Mouse (Mus musculus): ENCODE measurements around the gene Gpank1. TPM values are rescaled to one million over a fixed set of nuclear protein-coding genes. Genes with fewer than 3 reads are reported as not detected.

Gene Gpank1
- polyA plus RNA-seq, 1 experiment = 20.9 TPM

DNA sequence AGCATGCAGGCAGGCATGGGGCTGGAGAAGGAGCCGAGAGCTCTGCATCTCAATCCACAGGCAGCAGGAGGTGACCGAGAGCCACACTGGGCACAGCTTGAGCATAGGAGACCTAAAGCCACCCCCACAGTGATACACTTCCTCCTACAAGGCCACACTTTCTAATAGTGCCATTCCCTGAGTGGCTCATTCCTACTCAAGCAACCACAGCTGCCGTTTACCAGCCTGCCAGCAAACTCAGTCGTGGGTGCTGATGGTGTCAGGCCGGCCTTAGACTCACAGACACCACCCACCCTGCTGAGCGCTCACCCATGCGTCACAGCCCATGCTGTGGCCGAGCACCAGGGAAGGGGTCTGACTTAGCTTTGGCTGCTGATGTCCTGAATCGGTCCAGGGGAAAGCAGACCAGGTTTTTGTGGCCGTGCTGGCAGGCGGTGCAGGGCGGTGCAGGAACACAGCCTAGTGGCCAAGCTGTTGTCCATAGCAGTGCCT is 24.0 kb upstream of the Gpank1 start:
- DNase-seq (ENCODE audit: low read depth in 1 of 2, low spot score in 2 of 2) = no peak
- no peak overlapping the region for H3K27ac ChIP-seq (ENCODE audit: insufficient read depth, low read length)
- WGBS = 92% methylated on average over 12 of the region's 12 CpGs
- no peaks in the 10 kb centered on the region for H3K27me3 ChIP-seq (ENCODE audit: control insufficient read depth, insufficient read depth, low read length)
- H3K4me1 ChIP-seq (ENCODE audit: control insufficient read depth, insufficient read depth, insufficient read length) = no peaks in the 10 kb centered on the region
- TF ChIP-seq POLR2A (IDR thresholded peaks at IDR 0.05; ENCODE audit: low read depth, low read length) (no peak), CTCF (IDR thresholded peaks at IDR 0.05; ENCODE audit: extremely low read depth, insufficient read depth, insufficient read length, insufficient replicate concordance) (no peak)
- no peak overlapping the region for H3K4me3 ChIP-seq (ENCODE audit: extremely low read depth, insufficient read depth, insufficient read length)
- H3K36me3 ChIP-seq (ENCODE audit: control insufficient read depth, insufficient read depth, low read length) = peaks cover 51% of the 10 kb centered on the region

- TF ChIP-seq POLR2A (IDR thresholded peaks at IDR 0.05; ENCODE audit: low read depth, low read length) = no peak
- no peak for TF ChIP-seq CTCF (IDR thresholded peaks at IDR 0.05; ENCODE audit: extremely low read depth, insufficient read depth, insufficient read length, insufficient replicate concordance)
- DNase-seq (ENCODE audit: low read depth in 1 of 2, low spot score in 2 of 2) = no peak
- H3K36me3 ChIP-seq (ENCODE audit: control insufficient read depth, insufficient read depth, low read length) = peaks cover 47% of the 10 kb centered on the region
- WGBS = 88% methylated on average over 10 of the region's 10 CpGs
- no peaks in the 10 kb centered on the region for H3K27me3 ChIP-seq (ENCODE audit: control insufficient read depth, insufficient read depth, low read length)
- H3K27ac ChIP-seq (ENCODE audit: insufficient read depth, low read length) = no peak overlapping the region
- H3K4me1 ChIP-seq (ENCODE audit: control insufficient read depth, insufficient read depth, insufficient read length) = no peaks in the 10 kb centered on the region
- H3K4me3 ChIP-seq (ENCODE audit: extremely low read depth, insufficient read depth, insufficient read length) = no peak overlapping the region
These were observed 21.0 kb upstream of the Gpank1 start for GRCm38 (mm10) chr17:35100196-35100765.

DNA sequence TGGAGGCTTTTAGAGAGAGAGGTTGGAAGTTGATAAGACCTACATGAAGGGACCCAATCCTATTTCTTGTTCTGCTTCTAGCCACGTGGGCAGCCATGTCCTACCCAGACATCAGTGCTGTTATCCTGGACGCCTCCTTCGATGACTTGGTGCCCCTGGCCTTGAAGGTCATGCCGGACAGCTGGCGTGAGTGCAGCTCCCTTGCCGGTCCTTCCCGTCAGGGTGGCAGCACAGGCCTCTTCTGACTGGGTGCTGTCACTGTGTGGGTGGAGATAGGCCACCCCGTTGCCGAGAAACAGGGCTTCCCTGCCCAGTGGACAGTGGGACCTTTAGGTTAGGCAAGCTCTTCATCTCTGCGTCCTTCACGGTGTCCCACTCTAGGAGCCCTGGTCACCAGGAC is 20.1 kb upstream of the Gpank1 start:
- DNase-seq (ENCODE audit: low read depth in 1 of 2, low spot score in 2 of 2) = no peak
- WGBS = 94% methylated on average over 11 of the region's 11 CpGs
- no peak overlapping the region for H3K27ac ChIP-seq (ENCODE audit: insufficient read depth, low read length)
- TF ChIP-seq CTCF (IDR thresholded peaks at IDR 0.05; ENCODE audit: extremely low read depth, insufficient read depth, insufficient read length, insufficient replicate concordance) (no peak), POLR2A (IDR thresholded peaks at IDR 0.05; ENCODE audit: low read depth, low read length) (no peak)
- H3K27me3 ChIP-seq (ENCODE audit: control insufficient read depth, insufficient read depth, low read length) = no peaks in the 10 kb centered on the region
- H3K4me1 ChIP-seq (ENCODE audit: control insufficient read depth, insufficient read depth, insufficient read length) = no peaks in the 10 kb centered on the region
- H3K4me3 ChIP-seq (ENCODE audit: extremely low read depth, insufficient read depth, insufficient read length) = no peak overlapping the region
- peaks cover 46% of the 10 kb centered on the region for H3K36me3 ChIP-seq (ENCODE audit: control insufficient read depth, insufficient read depth, low read length)

GRCm38 (mm10) chr17:35102299-35102698 is 19.0 kb upstream of the Gpank1 start:
- TF ChIP-seq CTCF (IDR thresholded peaks at IDR 0.05; ENCODE audit: extremely low read depth, insufficient read depth, insufficient read length, insufficient replicate concordance) (no peak), POLR2A (IDR thresholded peaks at IDR 0.05; ENCODE audit: low read depth, low read length) (no peak)
- no peaks in the 10 kb centered on the region for H3K4me1 ChIP-seq (ENCODE audit: control insufficient read depth, insufficient read depth, insufficient read length)
- peaks cover 36% of the 10 kb centered on the region for H3K36me3 ChIP-seq (ENCODE audit: control insufficient read depth, insufficient read depth, low read length)
- H3K4me3 ChIP-seq (ENCODE audit: extremely low read depth, insufficient read depth, insufficient read length) = no peak overlapping the region
- H3K27me3 ChIP-seq (ENCODE audit: control insufficient read depth, insufficient read depth, low read length) = no peaks in the 10 kb centered on the region
- no peak for DNase-seq (ENCODE audit: low read depth in 1 of 2, low spot score in 2 of 2)
- 88% methylated on average over 8 of the region's 8 CpGs for WGBS
- H3K27ac ChIP-seq (ENCODE audit: insufficient read depth, low read length) = no peak overlapping the region

DNA sequence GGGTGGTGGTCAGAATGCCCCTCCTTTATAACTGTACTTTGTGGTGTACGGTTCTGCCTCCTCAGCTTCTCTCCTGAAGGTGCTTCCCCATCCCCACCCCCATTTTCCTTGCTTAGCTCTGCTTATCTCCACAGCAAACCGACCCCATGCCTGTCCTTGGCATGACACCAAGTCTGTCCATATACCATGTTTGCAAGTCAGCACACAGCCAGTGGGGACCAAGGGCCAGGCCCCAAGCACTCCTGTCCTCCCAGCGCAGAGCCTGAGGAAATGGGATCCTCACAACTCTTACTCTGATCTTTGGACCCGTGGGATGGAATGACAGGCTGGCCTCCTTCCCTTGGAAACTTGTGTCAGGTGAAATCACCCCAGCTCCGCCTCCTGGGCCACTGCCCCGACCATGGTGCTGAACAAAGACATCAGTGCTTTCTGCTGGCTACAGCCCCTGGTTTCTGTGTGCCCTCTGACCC is 18.0 kb upstream of the Gpank1 start:
- no peaks in the 10 kb centered on the region for H3K27me3 ChIP-seq (ENCODE audit: control insufficient read depth, insufficient read depth, low read length)
- H3K4me3 ChIP-seq (ENCODE audit: extremely low read depth, insufficient read depth, insufficient read length) = no peak overlapping the region
- no peaks in the 10 kb centered on the region for H3K4me1 ChIP-seq (ENCODE audit: control insufficient read depth, insufficient read depth, insufficient read length)
- DNase-seq (ENCODE audit: low read depth in 1 of 2, low spot score in 2 of 2) = no peak
- TF ChIP-seq POLR2A (IDR thresholded peaks at IDR 0.05; ENCODE audit: low read depth, low read length) = no peak
- no peak for TF ChIP-seq CTCF (IDR thresholded peaks at IDR 0.05; ENCODE audit: extremely low read depth, insufficient read depth, insufficient read length, insufficient replicate concordance)
- whole genome bisulfite sequencing = 69% methylated on average over 6 of the region's 6 CpGs
- H3K36me3 ChIP-seq (ENCODE audit: control insufficient read depth, insufficient read depth, low read length) = peaks cover 34% of the 10 kb centered on the region
- H3K27ac ChIP-seq (ENCODE audit: insufficient read depth, low read length) = no peak overlapping the region

- Histone ChIP-seq H3K27ac (ENCODE audit: insufficient read depth, low read length) (no peak overlapping the region), H3K27me3 (ENCODE audit: control insufficient read depth, insufficient read depth, low read length) (no peaks in the 10 kb centered on the region), H3K4me1 (ENCODE audit: control insufficient read depth, insufficient read depth, insufficient read length) (no peaks in the 10 kb centered on the region), H3K4me3 (ENCODE audit: extremely low read depth, insufficient read depth, insufficient read length) (no peak overlapping the region), H3K36me3 (ENCODE audit: control insufficient read depth, insufficient read depth, low read length) (peaks cover 28% of the 10 kb centered on the region)
- 89% methylated on average over 7 of the region's 7 CpGs for WGBS
- TF ChIP-seq POLR2A (IDR thresholded peaks at IDR 0.05; ENCODE audit: low read depth, low read length) (no peak), CTCF (IDR thresholded peaks at IDR 0.05; ENCODE audit: extremely low read depth, insufficient read depth, insufficient read length, insufficient replicate concordance) (no peak)
- DNase-seq (ENCODE audit: low read depth in 1 of 2, low spot score in 2 of 2) = no peak
These were observed 17.2 kb upstream of the Gpank1 start for GRCm38 (mm10) chr17:35104079-35104478.

DNA sequence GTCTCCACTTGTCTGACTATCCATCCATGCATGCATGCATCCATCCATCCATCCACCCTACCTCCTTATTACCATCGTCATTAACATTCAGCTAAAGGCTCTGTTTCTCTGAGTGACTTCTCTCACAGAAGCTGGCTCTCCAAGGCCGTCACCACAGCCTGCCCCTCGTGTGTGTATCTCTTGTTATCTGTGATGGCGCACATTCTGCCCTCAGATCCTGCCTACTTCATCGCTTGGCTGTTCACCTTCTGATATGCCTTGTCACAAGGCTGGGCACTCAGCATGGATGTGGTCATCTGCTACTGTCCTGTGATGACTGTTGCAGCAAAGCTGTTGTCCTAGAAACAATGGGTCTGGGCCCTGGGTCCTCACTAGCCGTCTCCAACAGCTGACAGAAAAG is 16.5 kb upstream of the Gpank1 start:
- Histone ChIP-seq H3K27me3 (ENCODE audit: control insufficient read depth, insufficient read depth, low read length) (no peaks in the 10 kb centered on the region), H3K4me1 (ENCODE audit: control insufficient read depth, insufficient read depth, insufficient read length) (no peaks in the 10 kb centered on the region), H3K36me3 (ENCODE audit: control insufficient read depth, insufficient read depth, low read length) (peaks cover 23% of the 10 kb centered on the region), H3K27ac (ENCODE audit: insufficient read depth, low read length) (no peak overlapping the region), H3K4me3 (ENCODE audit: extremely low read depth, insufficient read depth, insufficient read length) (no peak overlapping the region)
- DNase-seq (ENCODE audit: low read depth in 1 of 2, low spot score in 2 of 2) = no peak
- 79% methylated on average over 6 of the region's 6 CpGs for WGBS
- no peak for TF ChIP-seq CTCF (IDR thresholded peaks at IDR 0.05; ENCODE audit: extremely low read depth, insufficient read depth, insufficient read length, insufficient replicate concordance)
- no peak for TF ChIP-seq POLR2A (IDR thresholded peaks at IDR 0.05; ENCODE audit: low read depth, low read length)
